Mouse (Mus musculus): ENCODE results near the gene Ryr3. TPM values are rescaled to one million over a fixed set of nuclear protein-coding genes. Genes with fewer than 3 reads are reported as not detected.
"Not testable (repeated sequence)": the region's sequence is repeated elsewhere in the genome, so short reads cannot be mapped to it uniquely, and the experiment has no call there.

The Ryr3 gene
- polyA plus RNA-seq, 1 experiment from 2014 or later, result 3.7 TPM

- WGBS, result 71% methylated on average over 4 of the region's 4 CpGs
- H3K9me3 ChIP-seq, result no peaks in the 10 kb centered on the region
Observed at GRCm38 (mm10) chr2:113095184-113095583, 121.7 kb downstream of the Ryr3 start.

GRCm38 (mm10) chr2:113094088-113094487 is 122.8 kb downstream of the Ryr3 start:
- no peak for ATAC-seq (ENCODE audit: extremely low read depth, insufficient number of reproducible peaks, low FRiP score, low TSS enrichment)
- H3K9me3 ChIP-seq, result no peaks in the 10 kb centered on the region
- no peak overlapping the region for H3K4me2 ChIP-seq
- H3K4me3 ChIP-seq, result no peak overlapping the region
- WGBS, result 87% methylated on average over 6 of the region's 6 CpGs
- H3K27me3 ChIP-seq (replicated peaks), result no peaks in the 10 kb centered on the region
- no peak overlapping the region for H3K9ac ChIP-seq
- no peaks in the 10 kb centered on the region for H3K36me3 ChIP-seq
- H3K4me1 ChIP-seq, result no peaks in the 10 kb centered on the region
- H3K27ac ChIP-seq (replicated peaks), result no peak overlapping the region

More at GRCm38 (mm10) chr2:113095184-113095583, 121.7 kb downstream of the Ryr3 start:
- Histone ChIP-seq H3K4me1 (no peaks in the 10 kb centered on the region), H3K27me3 (replicated peaks) (no peaks in the 10 kb centered on the region), H3K9ac (no peak overlapping the region), H3K27ac (replicated peaks) (no peak overlapping the region), H3K4me2 (no peak overlapping the region), H3K4me3 (no peak overlapping the region), H3K36me3 (no peaks in the 10 kb centered on the region)
- no peak for ATAC-seq (ENCODE audit: extremely low read depth, insufficient number of reproducible peaks, low FRiP score, low TSS enrichment)

GRCm38 (mm10) chr2:113092756-113093155 is 124.1 kb downstream of the Ryr3 start:
- WGBS, result 69% methylated on average over 1 of the region's 1 CpGs
- ATAC-seq (ENCODE audit: extremely low read depth, insufficient number of reproducible peaks, low FRiP score, low TSS enrichment), result no peak

GRCm38 (mm10) chr2:113091316-113091715 is 125.6 kb downstream of the Ryr3 start:
- H3K9ac ChIP-seq; ATAC-seq (ENCODE audit: extremely low read depth, insufficient number of reproducible peaks, low FRiP score, low TSS enrichment); H3K4me3 ChIP-seq; H3K27ac ChIP-seq (replicated peaks); H3K36me3 ChIP-seq; H3K4me1 ChIP-seq; H3K4me2 ChIP-seq; H3K27me3 ChIP-seq (replicated peaks); H3K9me3 ChIP-seq: not testable (repeated sequence)
- WGBS, result 77% methylated on average over 1 of the region's 1 CpGs

More at GRCm38 (mm10) chr2:113092756-113093155, 124.1 kb downstream of the Ryr3 start:
- no peak overlapping the region for H3K9ac ChIP-seq
- H3K9me3 ChIP-seq, result no peaks in the 10 kb centered on the region
- H3K27ac ChIP-seq (replicated peaks), result no peak overlapping the region
- H3K36me3 ChIP-seq, result no peaks in the 10 kb centered on the region
- H3K4me2 ChIP-seq, result no peak overlapping the region
- H3K4me3 ChIP-seq, result no peak overlapping the region
- no peaks in the 10 kb centered on the region for H3K27me3 ChIP-seq (replicated peaks)
- H3K4me1 ChIP-seq, result no peaks in the 10 kb centered on the region

- WGBS, result 72% methylated on average over 4 of the region's 4 CpGs
Observed at GRCm38 (mm10) chr2:113076396-113076795, 140.5 kb downstream of the Ryr3 start.

GRCm38 (mm10) chr2:113059367-113059766 is 157.5 kb downstream of the Ryr3 start:
- 71% methylated on average over 5 of the region's 5 CpGs for WGBS
- ATAC-seq (ENCODE audit: extremely low read depth, insufficient number of reproducible peaks, low FRiP score, low TSS enrichment), result no peak
- no peaks in the 10 kb centered on the region for H3K4me1 ChIP-seq
- H3K27me3 ChIP-seq (replicated peaks), result no peaks in the 10 kb centered on the region
- no peaks in the 10 kb centered on the region for H3K9me3 ChIP-seq
- H3K27ac ChIP-seq (replicated peaks), result no peak overlapping the region
- no peak overlapping the region for H3K9ac ChIP-seq
- H3K36me3 ChIP-seq, result no peaks in the 10 kb centered on the region
- no peak overlapping the region for H3K4me2 ChIP-seq
- H3K4me3 ChIP-seq, result no peak overlapping the region

More at GRCm38 (mm10) chr2:113076396-113076795, 140.5 kb downstream of the Ryr3 start:
- no peak for ATAC-seq (ENCODE audit: extremely low read depth, insufficient number of reproducible peaks, low FRiP score, low TSS enrichment)
- no peak overlapping the region for H3K27ac ChIP-seq (replicated peaks)
- H3K9me3 ChIP-seq, result no peaks in the 10 kb centered on the region
- no peaks in the 10 kb centered on the region for H3K36me3 ChIP-seq
- no peak overlapping the region for H3K9ac ChIP-seq
- no peak overlapping the region for H3K4me3 ChIP-seq
- no peaks in the 10 kb centered on the region for H3K4me1 ChIP-seq
- no peak overlapping the region for H3K4me2 ChIP-seq
- H3K27me3 ChIP-seq (replicated peaks), result no peaks in the 10 kb centered on the region

- 52% methylated on average over 5 of the region's 5 CpGs for WGBS
- no peak for ATAC-seq (ENCODE audit: extremely low read depth, insufficient number of reproducible peaks, low FRiP score, low TSS enrichment)
- no peaks in the 10 kb centered on the region for H3K4me1 ChIP-seq
Observed at GRCm38 (mm10) chr2:113058914-113059313, 158.0 kb downstream of the Ryr3 start.

GRCm38 (mm10) chr2:113058116-113058515 is 158.8 kb downstream of the Ryr3 start:
- no peaks in the 10 kb centered on the region for H3K4me1 ChIP-seq
- no peaks in the 10 kb centered on the region for H3K27me3 ChIP-seq (replicated peaks)
- H3K9ac ChIP-seq, result no peak overlapping the region
- no peak overlapping the region for H3K4me3 ChIP-seq
- 69% methylated on average over 3 of the region's 3 CpGs for WGBS
- H3K27ac ChIP-seq (replicated peaks), result no peak overlapping the region
- H3K4me2 ChIP-seq, result no peak overlapping the region
- H3K36me3 ChIP-seq, result no peaks in the 10 kb centered on the region
- no peak for ATAC-seq (ENCODE audit: extremely low read depth, insufficient number of reproducible peaks, low FRiP score, low TSS enrichment)
- no peaks in the 10 kb centered on the region for H3K9me3 ChIP-seq

More at GRCm38 (mm10) chr2:113058914-113059313, 158.0 kb downstream of the Ryr3 start:
- no peaks in the 10 kb centered on the region for H3K9me3 ChIP-seq
- H3K36me3 ChIP-seq, result no peaks in the 10 kb centered on the region
- H3K27me3 ChIP-seq (replicated peaks), result no peaks in the 10 kb centered on the region
- H3K4me2 ChIP-seq, result no peak overlapping the region
- H3K27ac ChIP-seq (replicated peaks), result no peak overlapping the region
- no peak overlapping the region for H3K4me3 ChIP-seq
- H3K9ac ChIP-seq, result no peak overlapping the region

GRCm38 (mm10) chr2:113055591-113055990 is 161.3 kb downstream of the Ryr3 start:
- Histone ChIP-seq H3K27me3 (replicated peaks) (no peaks in the 10 kb centered on the region), H3K4me2 (no peak overlapping the region), H3K9ac (no peak overlapping the region), H3K9me3 (no peaks in the 10 kb centered on the region), H3K27ac (replicated peaks) (no peak overlapping the region), H3K4me1 (no peaks in the 10 kb centered on the region), H3K4me3 (no peak overlapping the region), H3K36me3 (no peaks in the 10 kb centered on the region)
- WGBS, result 80% methylated on average over 2 of the region's 2 CpGs
- ATAC-seq (ENCODE audit: extremely low read depth, insufficient number of reproducible peaks, low FRiP score, low TSS enrichment), result no peak

- no peak for ATAC-seq (ENCODE audit: extremely low read depth, insufficient number of reproducible peaks, low FRiP score, low TSS enrichment)
- Histone ChIP-seq H3K9me3 (no peaks in the 10 kb centered on the region), H3K27ac (replicated peaks) (no peak overlapping the region), H3K36me3 (no peaks in the 10 kb centered on the region), H3K4me3 (no peak overlapping the region), H3K27me3 (replicated peaks) (no peaks in the 10 kb centered on the region), H3K4me1 (no peaks in the 10 kb centered on the region), H3K4me2 (no peak overlapping the region), H3K9ac (no peak overlapping the region)
- WGBS, result 54% methylated on average over 1 of the region's 1 CpGs
Observed at GRCm38 (mm10) chr2:113049831-113050230, 167.1 kb downstream of the Ryr3 start.

- Histone ChIP-seq H3K9me3 (no peaks in the 10 kb centered on the region), H3K4me3 (no peak overlapping the region), H3K27ac (replicated peaks) (peak overlapping the region; percentile 48), H3K9ac (no peak overlapping the region), H3K36me3 (no peaks in the 10 kb centered on the region), H3K27me3 (replicated peaks) (no peaks in the 10 kb centered on the region), H3K4me1 (no peaks in the 10 kb centered on the region), H3K4me2 (no peak overlapping the region)
- 50% methylated on average over 2 of the region's 2 CpGs for WGBS
- ATAC-seq (ENCODE audit: extremely low read depth, insufficient number of reproducible peaks, low FRiP score, low TSS enrichment), result no peak
Observed at GRCm38 (mm10) chr2:113036550-113036949, 180.3 kb downstream of the Ryr3 start.

- H3K27ac ChIP-seq (replicated peaks), result no peak overlapping the region
- no peak overlapping the region for H3K4me3 ChIP-seq
- H3K27me3 ChIP-seq (replicated peaks), result no peaks in the 10 kb centered on the region
- H3K9me3 ChIP-seq, result no peaks in the 10 kb centered on the region
- 0 out of 2 replicates have a peak, but pooled peaks cover under 1% of the 10 kb centered on the region for H3K4me1 ChIP-seq
- H3K4me2 ChIP-seq, result no peak overlapping the region
- WGBS, result 77% methylated on average over 5 of the region's 5 CpGs
- H3K36me3 ChIP-seq, result no peaks in the 10 kb centered on the region
- no peak overlapping the region for H3K9ac ChIP-seq
- no peak for ATAC-seq (ENCODE audit: extremely low read depth, insufficient number of reproducible peaks, low FRiP score, low TSS enrichment)
Observed at GRCm38 (mm10) chr2:113030689-113031088, 186.2 kb downstream of the Ryr3 start.
